Mouse (Mus musculus) heart, postnatal 0 days (tissue): ENCODE measurements around the gene March5. TPM values are rescaled to one million over a fixed set of nuclear protein-coding genes. Genes with fewer than 3 reads are reported as not detected.

Source experiments
- ATAC-seq: fragments of 200-750 bp; cut with Nextera tagmentation; 2 replicates; pipeline ENCODE4 v1.8.0; 2017; ENCODE audit warnings: low read depth, moderate number of reproducible peaks, moderate library complexity; ENCODE audit not compliant: insufficient read depth
- DNase-seq: peaks from one replicate; pipeline ENCODE4 v3.0.0-alpha.2; 2016; ENCODE audit warnings: low spot score
- H3K27ac ChIP-seq: fragments of 300-500 bp; sonication (generic); 2 replicates; pipeline ENCODE4 v1.5.1; 2014; ENCODE audit warnings: low read depth, mild to moderate bottlenecking
- H3K27me3 ChIP-seq: fragments of 300-500 bp; sonication (generic); 2 replicates; pipeline ENCODE4 v1.6.1; 2014; ENCODE audit warnings: low read length, mixed read lengths; ENCODE audit not compliant: control insufficient read depth, insufficient read depth
- H3K36me3 ChIP-seq: fragments of 300-500 bp; sonication (generic); replicated peaks from 2 replicates; pipeline ENCODE4 v1.6.1; 2014; ENCODE audit warnings: low read length, mixed read lengths; ENCODE audit not compliant: control insufficient read depth, insufficient read depth
- H3K4me1 ChIP-seq: fragments of 300-500 bp; sonication (generic); 2 replicates; pipeline ENCODE4 v1.6.1; 2014; ENCODE audit warnings: antibody characterized with exemption; ENCODE audit not compliant: control insufficient read depth, insufficient read depth
- H3K4me2 ChIP-seq: fragments of 300-500 bp; sonication (generic); 2 replicates; pipeline ENCODE4 v1.6.1; 2014; ENCODE audit warnings: low read depth, mild to moderate bottlenecking, low read length, moderate library complexity
- H3K4me3 ChIP-seq: fragments of 300-500 bp; sonication (generic); 2 replicates; pipeline ENCODE4 v1.5.1; 2014; ENCODE audit warnings: low read depth, low read length
- H3K9ac ChIP-seq: fragments of 300-500 bp; sonication (generic); replicated peaks from 2 replicates; pipeline ENCODE4 v1.6.1; 2014; ENCODE audit warnings: low read depth, low read length, mixed read lengths
- H3K9me3 ChIP-seq: fragments of 300-500 bp; sonication (generic); replicated peaks from 2 replicates; pipeline ENCODE4 v1.6.1; 2016; ENCODE audit warnings: low read length; ENCODE audit not compliant: control insufficient read depth
- CTCF ChIP-seq: IDR thresholded peaks from 2 replicates; pipeline ENCODE4 v1.5.1; 2016; ENCODE audit warnings: antibody characterized with exemption, control low read depth, low read depth
- EP300 ChIP-seq: IDR thresholded peaks from 2 replicates; pipeline ENCODE4 v1.6.1; 2016; ENCODE audit warnings: antibody characterized with exemption, low read depth
- WGBS: fragments of 180-500 bp; shearing (Covaris S2); extraction: QIAGEN DNeasy Blood & Tissue Kit; methylation state at CpG from one replicate; pipeline ENCODE4 v1.1.7; 2014; 5-methylcytosine and 5-hydroxymethylcytosine counted together
- polyA plus RNA-seq: library from polyadenylated mRNA; unstranded; fragments of >200 nt; fragmentation: Nextera tagmentation; extraction: Ambion mirVana; gene quantifications from 2 replicates; pipeline ENCODE4 v1.2.1, GENCODE M21; 2015
- total RNA-seq: library from RNA; depleted of rRNA; stranded (reverse); fragments of >200 nt; gene quantifications from 2 replicates; pipeline ENCODE4 v1.2.3, GENCODE M21; 2014; ENCODE audit warnings: low replicate concordance; rRNA removed

March5 gene
- total and polyA plus RNA-seq, 2 experiments from 2014 or later = 80.9 to 82.5 TPM

DNA sequence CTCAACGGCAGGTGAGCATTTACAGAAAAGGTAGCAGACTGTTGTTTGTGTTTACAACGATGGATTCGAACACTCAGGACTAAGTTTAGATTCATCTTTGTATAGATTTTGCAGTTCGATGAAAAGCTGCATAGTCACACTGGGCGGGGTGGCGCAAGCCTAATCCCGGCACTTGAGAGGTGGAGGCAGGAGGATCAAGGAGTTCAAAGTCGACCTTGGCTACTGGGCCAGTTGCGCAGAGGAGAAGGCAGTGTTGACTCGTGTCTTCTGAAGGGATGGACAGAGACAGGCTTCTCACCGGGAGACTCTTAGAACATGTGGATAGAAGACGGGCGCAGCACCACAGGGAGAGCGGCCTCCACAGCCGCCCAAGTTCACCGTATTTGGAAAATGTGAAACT is 61.8 kb downstream of the March5 start:
- H3K9ac ChIP-seq = no peak overlapping the region
- H3K27me3 ChIP-seq = no peaks in the 10 kb centered on the region
- no peaks in the 10 kb centered on the region for H3K4me1 ChIP-seq
- DNase-seq = no peak
- H3K9me3 ChIP-seq = no peaks in the 10 kb centered on the region
- H3K27ac ChIP-seq = no peak overlapping the region
- TF ChIP-seq EP300 (no peak), CTCF (no peak)
- no peak overlapping the region for H3K4me3 ChIP-seq
- H3K4me2 ChIP-seq = no peak overlapping the region
- peaks cover 30% of the 10 kb centered on the region for H3K36me3 ChIP-seq
- ATAC-seq = no peak
- 89% methylated on average over 16 of the region's 16 CpGs for WGBS

Other genes with a start within 250 kb of the March5 start
- 19.6 and 21.8 TPM in 2 replicates for gene Cpeb3, start 1.1 kb downstream of the March5 start, total RNA-seq
- gene Cpeb3, start 1.1 kb downstream of the March5 start, polyA plus RNA-seq = 13.5 and 13.7 TPM in 2 replicates
- 57.5 and 60.8 TPM in 2 replicates for gene Ide, start 130.3 kb downstream of the March5 start, total RNA-seq
- gene Ide, start 130.3 kb downstream of the March5 start, polyA plus RNA-seq = 68.0 and 72.6 TPM in 2 replicates
- gene Kif11, start 168.9 kb downstream of the March5 start, total RNA-seq = 31.4 and 41.5 TPM in 2 replicates
- gene Kif11, start 168.9 kb downstream of the March5 start, polyA plus RNA-seq = 10.4 and 10.8 TPM in 2 replicates
- gene Hhex, start 227.3 kb downstream of the March5 start, total RNA-seq = 1.3 and 5.2 TPM in 2 replicates
- 9.8 and 10.0 TPM in 2 replicates for gene Hhex, start 227.3 kb downstream of the March5 start, polyA plus RNA-seq